Mouse (Mus musculus) intestine, postnatal 0 days (tissue): ENCODE results near the gene Palm. TPM values are rescaled to one million over a fixed set of nuclear protein-coding genes. Genes with fewer than 3 reads are reported as not detected.

Experiments used
- ATAC-seq: fragments of 200-750 bp; cut with Nextera tagmentation; 2 replicates; pipeline ENCODE4 v1.8.0; 2017; ENCODE audit warnings: mild to moderate bottlenecking, moderate TSS enrichment, moderate library complexity
- H3K27ac ChIP-seq: fragments of 300-500 bp; sonication (generic); 2 replicates; pipeline ENCODE4 v1.5.1; 2014; ENCODE audit warnings: mild to moderate bottlenecking, low read depth, low read length, moderate library complexity
- H3K27me3 ChIP-seq: fragments of 300-500 bp; sonication (generic); replicated peaks from 2 replicates; pipeline ENCODE4 v1.6.1; 2014; ENCODE audit warnings: low read length, mixed read lengths; ENCODE audit not compliant: control insufficient read depth, insufficient read depth
- H3K36me3 ChIP-seq: fragments of 300-500 bp; sonication (generic); 2 replicates; pipeline ENCODE4 v1.6.1; 2014; ENCODE audit warnings: mild to moderate bottlenecking, moderate library complexity; ENCODE audit not compliant: control insufficient read depth, insufficient read depth
- H3K4me1 ChIP-seq: fragments of 300-500 bp; sonication (generic); replicated peaks from 2 replicates; pipeline ENCODE4 v1.6.1; 2014; ENCODE audit warnings: antibody characterized with exemption, low read length, mixed read lengths; ENCODE audit not compliant: control insufficient read depth, insufficient read depth
- H3K4me2 ChIP-seq: fragments of 300-500 bp; sonication (generic); replicated peaks from 2 replicates; pipeline ENCODE4 v1.6.1; 2014; ENCODE audit warnings: low read depth, mild to moderate bottlenecking, moderate library complexity
- H3K4me3 ChIP-seq: fragments of 300-500 bp; sonication (generic); 2 replicates; pipeline ENCODE4 v1.5.1; 2014; ENCODE audit warnings: low read depth, low read length
- H3K9ac ChIP-seq: fragments of 300-500 bp; sonication (generic); 2 replicates; pipeline ENCODE4 v1.6.1; 2014; ENCODE audit warnings: mild to moderate bottlenecking, low read depth, low read length
- H3K9me3 ChIP-seq: fragments of 300-500 bp; sonication (generic); 2 replicates; pipeline ENCODE4 v1.6.1; 2016; ENCODE audit warnings: mixed run types; ENCODE audit not compliant: control insufficient read depth
- CTCF ChIP-seq: sonication (generic); IDR thresholded peaks from 2 replicates; pipeline ENCODE4 v1.5.1; 2016; ENCODE audit warnings: low read depth, mild to moderate bottlenecking, control low read depth, antibody characterized with exemption, moderate library complexity
- WGBS: fragments of 180-500 bp; shearing (Covaris S2); extraction: QIAGEN DNeasy Blood & Tissue Kit; methylation state at CpG from one replicate; pipeline ENCODE4 v1.1.7; 2014; 5-methylcytosine and 5-hydroxymethylcytosine counted together
- polyA plus RNA-seq: library from polyadenylated mRNA; unstranded; fragments of >200 nt; fragmentation: Nextera tagmentation; extraction: Ambion mirVana; gene quantifications from 2 replicates; pipeline ENCODE4 v1.2.1, GENCODE M21; 2015

Palm gene
- polyA plus RNA-seq, 1 experiment from 2014 or later: 19.9 TPM

GRCm38 (mm10) chr10:79781956-79782355 is 11.4 kb upstream of the Palm start:
- Histone ChIP-seq H3K27ac (no peak overlapping the region), H3K4me1 (no peaks in the 10 kb centered on the region; the same call in 1 of the 2 replicates), H3K36me3 (no peaks in the 10 kb centered on the region), H3K4me3 (no peak overlapping the region), H3K9me3 (no peaks in the 10 kb centered on the region), H3K27me3 (no peaks in the 10 kb centered on the region), H3K4me2 (no peak overlapping the region), H3K9ac (no peak overlapping the region)
- TF ChIP-seq CTCF: no peak
- WGBS: 81% methylated on average over 5 of the region's 5 CpGs
- no peak for ATAC-seq

GRCm38 (mm10) chr10:79783050-79783449 is 10.3 kb upstream of the Palm start:
- Histone ChIP-seq H3K4me1 (no peaks in the 10 kb centered on the region; the same call in 1 of the 2 replicates), H3K4me3 (no peak overlapping the region), H3K27me3 (no peaks in the 10 kb centered on the region), H3K4me2 (no peak overlapping the region), H3K36me3 (no peaks in the 10 kb centered on the region), H3K9me3 (no peaks in the 10 kb centered on the region), H3K9ac (no peak overlapping the region), H3K27ac (no peak overlapping the region)
- ATAC-seq: no peak
- 67% methylated on average over 7 of the region's 7 CpGs for WGBS
- peak; percentile 63 for TF ChIP-seq CTCF

- peak; percentile 68 for TF ChIP-seq CTCF
- Histone ChIP-seq H3K27me3 (no peaks in the 10 kb centered on the region), H3K4me1 (no peaks in the 10 kb centered on the region; the same call in 1 of the 2 replicates), H3K9me3 (no peaks in the 10 kb centered on the region), H3K4me2 (no peak overlapping the region), H3K36me3 (no peaks in the 10 kb centered on the region), H3K9ac (no peak overlapping the region), H3K4me3 (no peak overlapping the region), H3K27ac (no peak overlapping the region)
- ATAC-seq: no peak
- WGBS: 52% methylated on average over 27 of the region's 27 CpGs
Measured at GRCm38 (mm10) chr10:79783920-79784800, 9.2 kb upstream of the Palm start.

- H3K9me3 ChIP-seq: no peaks in the 10 kb centered on the region
- ATAC-seq: no peak
- H3K4me2 ChIP-seq: no peak overlapping the region
- 38% methylated on average over 7 of the region's 7 CpGs for WGBS
- H3K4me1 ChIP-seq: no peaks in the 10 kb centered on the region
- TF ChIP-seq CTCF: peak; percentile 87
- no peaks in the 10 kb centered on the region for H3K27me3 ChIP-seq
- H3K27ac ChIP-seq: no peak overlapping the region
- H3K9ac ChIP-seq: no peak overlapping the region
- H3K4me3 ChIP-seq: no peak overlapping the region
- H3K36me3 ChIP-seq: no peaks in the 10 kb centered on the region
Measured at GRCm38 (mm10) chr10:79788386-79789158, 4.8 kb upstream of the Palm start.

GRCm38 (mm10) chr10:79789581-79789980 is 3.8 kb upstream of the Palm start:
- ATAC-seq: no peak
- Histone ChIP-seq H3K27me3 (no peaks in the 10 kb centered on the region), H3K4me2 (no peak overlapping the region), H3K4me3 (no peak overlapping the region), H3K9me3 (no peaks in the 10 kb centered on the region), H3K36me3 (no peaks in the 10 kb centered on the region), H3K4me1 (no peaks in the 10 kb centered on the region; the same call in 1 of the 2 replicates), H3K9ac (no peak overlapping the region), H3K27ac (no peak overlapping the region)
- 61% methylated on average over 2 of the region's 2 CpGs for WGBS
- no peak for TF ChIP-seq CTCF

- ATAC-seq: no peak
- TF ChIP-seq CTCF: no peak
- no peak within 1 kb of the TSS for H3K4me2 ChIP-seq
- no peak within 1 kb of the TSS for H3K4me3 ChIP-seq
- 92% methylated on average over 4 of the region's 4 CpGs for WGBS
- H3K9ac ChIP-seq: no peak within 1 kb of the TSS
- no peak within 1 kb of the TSS for H3K27ac ChIP-seq
- no peaks in the 10 kb centered on the region for H3K27me3 ChIP-seq
- H3K9me3 ChIP-seq: no peaks in the 10 kb centered on the region
- no peaks in the 10 kb centered on the region for H3K36me3 ChIP-seq
- no peaks in the 10 kb centered on the region; the same call in 1 of the 2 replicates for H3K4me1 ChIP-seq
Measured at GRCm38 (mm10) chr10:79790861-79791260, 2.5 kb upstream of the Palm start, which contains the start of gene Prss57. Gene Prss57 (minus strand): TSS chr10:79790961.
